ENCODE assay signal across 14 mouse cellular contexts in genomic region chr5:15050807-15051206, GRCm38 (mm10). TPM values are rescaled to one million over a fixed set of nuclear protein-coding genes. Genes with fewer than 3 reads are reported as not detected.
"Had no signal": no experiment of that assay in that cellular context is flagged by ENCODE, and none has a peak within 500 bp of the region (broad histone marks: within the 10 kb centered on the region; RNA-seq: fewer than 3 reads in every experiment).

No protein-coding gene starts in this region.

RNA-seq across cellular contexts. Expression of gene Gm17019, which starts 18.0 kb away (rescaled TPM):
- polyA plus RNA-seq: liver, embryonic 14.5 days; liver, embryonic 16.5 days; lung, embryonic 14.5 days; lung, embryonic 16.5 days; midbrain, embryonic 10.5 days; midbrain, embryonic 12.5 days; midbrain, embryonic 15.5 days; myocyte; neural tube, embryonic 12.5 days; neural tube, embryonic 14.5 days; spleen, adult 2 months; stomach, embryonic 15.5 days; thymus, adult 2 months; urinary bladder, adult 2 months had no signal
